Mouse (Mus musculus) bone marrow, adult 2 months (tissue): ENCODE results near the gene Mta3.

ENCODE experiments used
- CTCF ChIP-seq: fragments of 200-500 bp; IDR thresholded peaks from 2 replicates; pipeline ENCODE4 v1.5.1; 2011; ENCODE audit warnings: low read length, control low read depth; ENCODE audit not compliant: control insufficient read depth, insufficient read depth
- POLR2A ChIP-seq: fragments of 200-500 bp; IDR thresholded peaks from 2 replicates; pipeline ENCODE4 v1.6.1; 2011; ENCODE audit warnings: low read depth, mild to moderate bottlenecking, control low read depth, low read length, borderline replicate concordance; ENCODE audit not compliant: control insufficient read depth

GRCm38 (mm10) chr17:83862134-83862881 is 156.3 kb downstream of the Mta3 start:
- TF ChIP-seq POLR2A (0 out of 2 replicates have a peak, but pooled peaks have one; percentile 26), CTCF (no peak)
